Mouse (Mus musculus) MEL (cell line): ENCODE data around the gene Rin1.

Source experiments
- CTCF ChIP-seq, 3 experiments: IDR thresholded peaks in 2 of 3; conservative IDR thresholded peaks in 1 of 3; 2 replicates each; pipeline ENCODE4 v1.5.1; 2011 to 2012; ENCODE audit warnings: low read length in 3 of 3, low read depth in 2 of 3, mild to moderate bottlenecking in 2 of 3, improper control_type of control experiment in 1 of 3, inconsistent platforms in 1 of 3, mixed read lengths in 1 of 3, moderate library complexity in 1 of 3; ENCODE audit not compliant: control insufficient read depth in 1 of 3, insufficient read depth in 1 of 3, poor library complexity in 1 of 3, severe bottlenecking in 1 of 3
- EP300 ChIP-seq, 2 experiments: IDR thresholded peaks; 2 replicates each; pipeline ENCODE4 v1.6.1; 2011; ENCODE audit warnings: improper control_type of control experiment in 2 of 2, low read length in 2 of 2, low read depth in 1 of 2, mild to moderate bottlenecking in 1 of 2
- HCFC1 ChIP-seq: IDR thresholded peaks from 2 replicates; pipeline ENCODE4 v1.6.1; 2012; ENCODE audit warnings: low read depth, mild to moderate bottlenecking, inconsistent platforms, low read length, improper control_type of control experiment, moderate library complexity
- JUND ChIP-seq: IDR thresholded peaks from 2 replicates; pipeline ENCODE4 v1.6.1; 2011; ENCODE audit warnings: low read depth, mild to moderate bottlenecking, improper control_type of control experiment, low read length
- MAX ChIP-seq: IDR thresholded peaks from 2 replicates; pipeline ENCODE4 v1.6.1; 2011; ENCODE audit warnings: low read length, improper control_type of control experiment
- MYC ChIP-seq: IDR thresholded peaks from 2 replicates; pipeline ENCODE4 v1.6.1; 2011; ENCODE audit warnings: low read depth, mild to moderate bottlenecking, low read length, improper control_type of control experiment, moderate library complexity
- POLR2A ChIP-seq, 2 experiments: IDR thresholded peaks; 2 replicates each; pipeline ENCODE4 v1.6.1; 2011 to 2012; ENCODE audit warnings: low read length in 2 of 2, mild to moderate bottlenecking in 2 of 2, control low read depth in 1 of 2, improper control_type of control experiment in 1 of 2, low read depth in 1 of 2, moderate library complexity in 1 of 2; ENCODE audit not compliant: control insufficient read depth in 1 of 2, insufficient read depth in 1 of 2, poor library complexity in 1 of 2
- RAD21 ChIP-seq: IDR thresholded peaks from 2 replicates; pipeline ENCODE4 v1.6.1; 2011; ENCODE audit warnings: mild to moderate bottlenecking, low read depth, low read length, improper control_type of control experiment
- ZNF384 ChIP-seq: IDR thresholded peaks from 2 replicates; pipeline ENCODE4 v1.6.1; 2012; ENCODE audit warnings: low read depth, mild to moderate bottlenecking, inconsistent platforms, low read length, improper control_type of control experiment

DNA sequence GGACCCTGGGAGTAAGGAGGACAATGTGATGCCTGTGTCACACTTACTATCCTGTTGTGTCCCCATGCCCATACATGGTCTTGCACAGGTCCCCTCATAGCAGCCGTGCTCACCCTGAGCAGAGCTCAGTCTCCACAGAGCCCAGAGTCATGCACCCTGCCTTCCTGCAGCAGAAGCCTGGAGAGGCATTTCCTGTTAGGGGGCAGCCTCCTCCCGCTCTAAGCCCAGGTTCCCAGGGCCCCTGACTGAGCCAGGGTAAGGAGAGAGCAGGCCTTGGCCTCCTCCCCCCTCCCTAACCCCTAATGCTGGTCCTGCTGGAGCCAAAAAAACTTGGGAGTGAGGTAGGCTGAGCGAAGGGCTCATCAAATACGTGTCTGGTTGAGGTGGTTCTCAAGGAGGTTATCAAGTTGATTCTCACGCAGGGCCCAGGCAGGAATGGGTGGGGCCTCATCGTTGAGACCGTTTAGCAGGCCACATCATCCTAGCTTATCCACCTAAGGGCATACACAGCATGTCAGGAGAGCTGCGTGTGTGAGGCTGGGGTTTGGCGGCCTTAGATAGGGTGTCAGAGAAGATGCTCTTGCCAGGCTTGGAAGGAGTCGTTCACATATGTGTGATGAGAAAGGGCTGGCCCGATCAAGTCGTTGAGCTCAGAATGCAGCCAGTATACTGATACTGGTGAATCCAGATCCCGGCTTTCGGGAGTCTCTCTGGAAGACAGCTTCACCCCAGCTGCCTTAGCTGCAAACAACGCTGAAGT is 16.9 kb downstream of the Rin1 start:
- TF ChIP-seq ZNF384 (no peak), EP300 (IDR thresholded peaks at IDR 0.05; ENCODE audit: low read depth in 1 of 2, low read length in 2 of 2) (peak; percentile 8 to 64; a peak in 3 of 4 replicates), MYC (0 out of 2 replicates have a peak, but pooled peaks have one; percentile 57), CTCF (IDR thresholded peaks at IDR 0.05 in 2 of 3, conservative IDR thresholded peaks at IDR 0.05 in 1 of 3; ENCODE audit: control insufficient read depth in 1 of 3, insufficient read depth in 1 of 3, low read depth in 2 of 3, low read length in 3 of 3, poor library complexity in 1 of 3, severe bottlenecking in 1 of 3) (no peak), MAX (peak; percentile 72; the same call in 1 of the 2 replicates), HCFC1 (peak; percentile 39), RAD21 (no peak), POLR2A (IDR thresholded peaks at IDR 0.05; ENCODE audit: control insufficient read depth in 1 of 2, insufficient read depth in 1 of 2, low read depth in 1 of 2, low read length in 2 of 2, poor library complexity in 1 of 2) (peak; percentile 11 to 49; a peak in 2 of 4 replicates), JUND (no peak)
